Mouse (Mus musculus) kidney, adult 8-10 months (tissue): Measurements from ENCODE around the gene Heatr3.

Experiments used
- DNase-seq, 2 experiments: peaks; one replicate each; pipeline ENCODE4 v3.0.0; 2022

The Heatr3 gene

GRCm38 (mm10) chr8:88198551-88198944 lies 60.9 kb downstream of the Heatr3 start:
- DNase-seq, result no peak

GRCm38 (mm10) chr8:88198945-88199571 lies 61.4 kb downstream of the Heatr3 start, which contains the start of gene Tent4b:
Tent4b (plus strand) TSS chr8:88199213.
- peak; percentile 92 to 94 for DNase-seq

DNA sequence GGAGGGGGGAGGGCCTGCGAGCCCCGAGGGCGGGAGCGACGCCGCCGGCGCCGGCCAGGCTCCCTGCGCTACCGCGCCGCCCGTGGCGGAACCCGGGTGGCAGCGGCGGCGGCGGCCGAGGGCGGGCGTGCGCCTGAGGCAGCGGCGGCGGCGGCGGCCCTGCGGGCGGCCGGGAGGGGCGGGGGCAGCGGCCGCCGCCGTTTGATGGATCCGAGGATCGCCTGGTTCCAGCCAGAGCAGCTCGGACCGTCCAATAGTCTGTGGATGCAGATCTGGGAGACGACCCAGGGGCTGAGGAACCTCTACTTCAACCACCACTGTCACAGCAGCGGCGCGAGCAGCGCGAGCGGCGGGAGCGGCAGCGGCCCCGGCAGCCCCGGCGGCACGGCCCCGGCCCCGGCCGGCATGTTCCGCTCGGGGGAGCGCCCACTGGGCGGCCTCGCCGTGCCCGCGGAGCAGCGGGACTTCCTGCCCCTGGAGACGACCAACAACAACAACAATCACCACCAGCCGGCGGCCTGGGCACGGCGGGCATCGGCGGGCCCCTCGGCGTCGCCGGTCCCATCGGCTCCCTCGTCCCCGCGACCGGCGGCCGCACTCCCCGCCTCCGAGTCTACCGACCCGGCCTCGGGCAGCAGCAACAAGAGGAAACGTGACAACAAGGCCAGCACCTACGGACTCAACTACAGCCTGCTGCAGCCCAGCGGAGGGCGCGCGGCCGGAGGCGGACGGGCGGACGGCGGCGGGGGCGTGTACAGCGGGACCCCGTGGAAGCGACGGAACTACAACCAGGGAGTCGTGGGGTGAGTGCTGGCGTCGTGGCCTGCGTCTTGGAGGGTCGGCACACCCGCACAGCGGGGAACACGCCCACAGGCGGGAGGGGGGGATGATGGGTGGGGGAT lies 62.3 kb downstream of the Heatr3 start:
- peak; percentile 24 to 28 for DNase-seq

DNA sequence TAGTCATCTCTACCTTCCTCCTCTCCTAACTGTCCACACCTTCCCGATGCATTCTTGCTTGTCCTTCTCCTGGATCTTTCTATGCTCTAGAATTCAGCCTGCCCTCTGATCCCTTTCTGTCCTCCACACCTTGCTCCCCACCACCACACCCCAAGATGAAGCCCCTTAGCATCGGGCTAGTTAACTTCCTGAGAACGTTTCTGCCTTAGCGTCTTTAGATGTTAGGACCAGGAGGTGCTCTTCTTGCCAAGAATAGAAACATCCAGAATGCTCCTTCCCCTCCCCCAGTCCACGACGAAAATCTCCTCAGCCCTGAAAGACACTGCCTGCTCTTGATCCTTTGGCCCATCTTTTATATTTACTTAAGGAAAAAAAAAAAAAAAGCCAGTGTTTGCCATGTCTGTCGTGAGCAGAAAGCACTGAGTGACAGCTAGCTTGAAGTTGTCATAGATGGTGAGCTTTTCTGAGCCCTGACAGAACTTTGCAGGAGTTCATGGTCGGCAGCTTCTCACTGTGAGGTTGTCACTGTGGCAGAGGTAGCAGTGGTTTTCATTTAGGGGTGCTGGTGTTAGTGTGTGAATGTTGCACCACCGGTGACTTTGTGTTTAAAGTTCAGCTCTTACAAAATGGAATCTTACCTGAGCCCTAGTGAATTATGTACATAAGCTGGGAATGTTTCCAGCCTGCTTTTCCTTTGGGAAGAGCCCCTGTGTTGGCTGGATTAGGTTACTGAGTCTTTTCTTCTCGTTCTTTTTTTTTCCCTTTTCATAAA lies 63.3 kb downstream of the Heatr3 start:
- DNase-seq, result no peak

- DNase-seq, result no peak
These were observed 64.0 kb downstream of the Heatr3 start for GRCm38 (mm10) chr8:88201641-88202040.

DNA sequence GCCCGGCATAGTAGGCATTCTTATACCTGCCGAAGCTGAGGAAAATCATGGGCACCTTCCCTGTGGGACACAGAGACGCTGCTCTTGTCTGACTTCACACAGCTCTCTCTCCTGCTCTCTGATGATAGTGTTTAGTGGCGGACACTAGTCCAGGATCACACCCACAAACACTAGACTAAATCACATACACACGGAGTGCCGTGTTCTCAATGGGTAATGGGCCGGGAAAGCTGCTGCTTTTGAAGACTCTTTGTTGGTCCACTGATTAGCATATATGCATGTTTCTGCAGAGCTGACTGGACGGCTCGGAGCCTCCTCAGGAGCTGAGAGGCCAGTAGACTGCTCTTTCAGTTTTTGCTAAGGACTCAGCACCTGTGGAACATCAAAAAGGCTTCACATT lies 68.4 kb downstream of the Heatr3 start:
- DNase-seq, result no peak

- no peak for DNase-seq
These were observed 69.6 kb downstream of the Heatr3 start for GRCm38 (mm10) chr8:88207121-88207821.

- peak; percentile 71 to 80 for DNase-seq
These were observed 72.5 kb downstream of the Heatr3 start for GRCm38 (mm10) chr8:88209930-88210827.

DNA sequence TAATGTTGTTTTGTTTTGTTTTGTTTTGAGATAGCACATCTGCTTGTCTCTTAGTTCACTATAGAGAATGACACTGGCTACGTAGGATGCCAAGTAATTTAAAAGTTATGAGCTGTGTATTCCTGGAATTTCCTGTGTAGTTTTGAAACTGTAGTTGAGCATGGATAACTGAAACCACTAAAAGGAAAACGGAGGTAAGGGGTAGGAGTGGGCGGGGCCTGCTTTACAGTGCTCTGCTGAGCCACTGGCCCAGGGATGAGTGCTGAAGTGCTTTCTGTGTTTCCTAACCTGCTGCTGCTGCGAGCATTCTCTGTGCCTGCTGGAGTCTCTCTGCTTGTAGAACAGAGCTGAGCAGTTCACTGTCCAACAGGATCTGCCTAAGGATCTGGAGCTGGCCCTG lies 83.7 kb downstream of the Heatr3 start:
- no peak for DNase-seq
